Mouse (Mus musculus) hindbrain, embryonic 13.5 days (tissue): ENCODE measurements around the gene Cox14. TPM values are rescaled to one million over a fixed set of nuclear protein-coding genes. Genes with fewer than 3 reads are reported as not detected.
A peak's percentile ranks its signal among the peaks of the same experiment; 100 is the strongest.
"Not testable (repeated sequence)": the region's sequence is repeated elsewhere in the genome, so short reads cannot be mapped to it uniquely, and the experiment has no call there.

Experiments
- ATAC-seq: fragments of 200-750 bp; cut with Nextera tagmentation; 2 replicates; pipeline ENCODE4 v1.8.0; 2017; ENCODE audit warnings: moderate TSS enrichment; ENCODE audit not compliant: low FRiP score
- H3K27ac ChIP-seq: fragments of 300-500 bp; sonication (generic); 2 replicates; pipeline ENCODE4 v1.5.1; 2015; ENCODE audit warnings: inconsistent platforms, mild to moderate bottlenecking, moderate library complexity
- H3K27me3 ChIP-seq: fragments of 300-500 bp; sonication (generic); 2 replicates; pipeline ENCODE4 v1.6.1; 2015; ENCODE audit warnings: mild to moderate bottlenecking, inconsistent platforms
- H3K36me3 ChIP-seq: fragments of 300-500 bp; sonication (generic); 2 replicates; pipeline ENCODE4 v1.6.1; 2015; ENCODE audit warnings: mild to moderate bottlenecking, inconsistent platforms
- H3K4me1 ChIP-seq: fragments of 300-500 bp; sonication (generic); replicated peaks from 2 replicates; pipeline ENCODE4 v1.6.1; 2015; ENCODE audit warnings: inconsistent platforms
- H3K4me2 ChIP-seq: fragments of 300-500 bp; sonication (generic); 2 replicates; pipeline ENCODE4 v1.6.1; 2015; ENCODE audit warnings: inconsistent platforms, mild to moderate bottlenecking, moderate library complexity
- H3K4me3 ChIP-seq: fragments of 300-500 bp; sonication (generic); 2 replicates; pipeline ENCODE4 v1.5.1; 2015; ENCODE audit warnings: mild to moderate bottlenecking, inconsistent platforms
- H3K9ac ChIP-seq: fragments of 300-500 bp; sonication (generic); 2 replicates; pipeline ENCODE4 v1.6.1; 2015; ENCODE audit warnings: mild to moderate bottlenecking, inconsistent platforms
- H3K9me3 ChIP-seq: fragments of 300-500 bp; sonication (generic); 2 replicates; pipeline ENCODE4 v1.6.1; 2016; ENCODE audit warnings: inconsistent platforms
- WGBS: fragments of 180-500 bp; shearing (Covaris S2); methylation state at CpG from one replicate; pipeline ENCODE4 v1.1.7; 2015; 5-methylcytosine and 5-hydroxymethylcytosine counted together
- polyA plus RNA-seq: library from polyadenylated mRNA; unstranded; fragments of >200 nt; fragmentation: Nextera tagmentation; extraction: Ambion mirVana; gene quantifications from 2 replicates; pipeline ENCODE4 v1.2.1, GENCODE M21; 2015

The Cox14 gene
- polyA plus RNA-seq, 1 experiment from 2014 or later: 174 TPM

- Histone ChIP-seq H3K4me1 (no peaks in the 10 kb centered on the region), H3K27me3 (no peaks in the 10 kb centered on the region), H3K9ac (no peak overlapping the region), H3K27ac (no peak overlapping the region), H3K4me2 (no peak overlapping the region), H3K36me3 (peaks cover 77% of the 10 kb centered on the region), H3K4me3 (no peak overlapping the region), H3K9me3 (no peaks in the 10 kb centered on the region)
- over 99% methylated on average over 5 of the region's 5 CpGs for WGBS
- ATAC-seq: no peak
These were observed 7.8 kb downstream of the Cox14 start for GRCm38 (mm10) chr15:99733186-99733585.

- H3K36me3 ChIP-seq: peaks cover 81% of the 10 kb centered on the region
- ATAC-seq: no peak
- H3K27ac ChIP-seq: no peak overlapping the region
- no peaks in the 10 kb centered on the region for H3K4me1 ChIP-seq
- H3K27me3 ChIP-seq: no peaks in the 10 kb centered on the region
- WGBS: 89% methylated on average over 2 of the region's 2 CpGs
- no peak overlapping the region for H3K9ac ChIP-seq
- no peak overlapping the region for H3K4me2 ChIP-seq
- H3K4me3 ChIP-seq: no peak overlapping the region
- H3K9me3 ChIP-seq: no peaks in the 10 kb centered on the region
These were observed 10.2 kb downstream of the Cox14 start for GRCm38 (mm10) chr15:99735631-99736030.

GRCm38 (mm10) chr15:99736675-99737074 lies 11.3 kb downstream of the Cox14 start:
- no peak for ATAC-seq
- Histone ChIP-seq H3K9ac (no peak overlapping the region), H3K36me3 (peaks cover 87% of the 10 kb centered on the region), H3K27me3 (no peaks in the 10 kb centered on the region), H3K27ac (no peak overlapping the region), H3K4me3 (no peak overlapping the region), H3K4me2 (no peak overlapping the region), H3K4me1 (no peaks in the 10 kb centered on the region), H3K9me3 (no peaks in the 10 kb centered on the region)
- WGBS: 92% methylated on average over 11 of the region's 11 CpGs

- H3K36me3 ChIP-seq: peaks cover 90% of the 10 kb centered on the region
- no peak for ATAC-seq
- 96% methylated on average over 4 of the region's 4 CpGs for WGBS
- H3K4me2 ChIP-seq: no peak overlapping the region
- H3K4me1 ChIP-seq: no peaks in the 10 kb centered on the region
- H3K27ac ChIP-seq: no peak overlapping the region
- H3K27me3 ChIP-seq: no peaks in the 10 kb centered on the region
- no peak overlapping the region for H3K9ac ChIP-seq
- H3K4me3 ChIP-seq: no peak overlapping the region
- H3K9me3 ChIP-seq: no peaks in the 10 kb centered on the region
These were observed 14.8 kb downstream of the Cox14 start for GRCm38 (mm10) chr15:99740229-99740628.

GRCm38 (mm10) chr15:99754204-99754603 lies 28.8 kb downstream of the Cox14 start:
- H3K27ac ChIP-seq: no peak overlapping the region
- ATAC-seq: no peak
- no peaks in the 10 kb centered on the region for H3K9me3 ChIP-seq
- peaks cover 7% of the 10 kb centered on the region for H3K36me3 ChIP-seq
- H3K4me2 ChIP-seq: no peak overlapping the region
- peaks cover 13% of the 10 kb centered on the region; the same call in 1 of the 2 replicates for H3K4me1 ChIP-seq
- 71% methylated on average over 3 of the region's 3 CpGs for WGBS
- no peak overlapping the region for H3K4me3 ChIP-seq
- no peaks in the 10 kb centered on the region for H3K27me3 ChIP-seq
- no peak overlapping the region for H3K9ac ChIP-seq

- Histone ChIP-seq H3K4me3 (no peak overlapping the region), H3K9ac (no peak overlapping the region), H3K27ac (no peak overlapping the region), H3K27me3 (no peaks in the 10 kb centered on the region), H3K9me3 (no peaks in the 10 kb centered on the region), H3K36me3 (peaks cover 8% of the 10 kb centered on the region), H3K4me1 (peaks cover 19% of the 10 kb centered on the region), H3K4me2 (no peak overlapping the region)
- 85% methylated on average over 4 of the region's 4 CpGs for WGBS
- ATAC-seq: no peak
These were observed 42.0 kb downstream of the Cox14 start for GRCm38 (mm10) chr15:99767467-99767866.

GRCm38 (mm10) chr15:99768761-99769160 lies 43.3 kb downstream of the Cox14 start:
- Histone ChIP-seq H3K9me3 (no peaks in the 10 kb centered on the region), H3K27ac (no peak overlapping the region), H3K4me2 (no peak overlapping the region), H3K27me3 (no peaks in the 10 kb centered on the region), H3K36me3 (peaks cover 8% of the 10 kb centered on the region), H3K4me1 (peaks cover 19% of the 10 kb centered on the region), H3K4me3 (no peak overlapping the region), H3K9ac (no peak overlapping the region)
- no peak for ATAC-seq
- WGBS: 94% methylated on average over 1 of the region's 1 CpGs

GRCm38 (mm10) chr15:99771004-99771500 lies 45.6 kb downstream of the Cox14 start:
- WGBS: 39% methylated on average over 5 of the region's 5 CpGs
- Histone ChIP-seq H3K27ac (peak overlapping the region; percentile 96), H3K36me3 (no peaks in the 10 kb centered on the region)

GRCm38 (mm10) chr15:99771601-99772276 lies 46.3 kb downstream of the Cox14 start:
- ATAC-seq: peak; percentile 77
- under 1% methylated on average over 58 of the region's 59 CpGs for WGBS
- peak overlapping the region; percentile 91 for H3K9ac ChIP-seq
- no peaks in the 10 kb centered on the region for H3K36me3 ChIP-seq
- H3K27me3 ChIP-seq: no peaks in the 10 kb centered on the region
- H3K4me2 ChIP-seq: peak overlapping the region; percentile 86
- no peaks in the 10 kb centered on the region for H3K9me3 ChIP-seq
- peaks cover 19% of the 10 kb centered on the region for H3K4me1 ChIP-seq
- peak overlapping the region; percentile 96 for H3K27ac ChIP-seq
- H3K4me3 ChIP-seq: peak overlapping the region; percentile 80

More at GRCm38 (mm10) chr15:99771004-99771500, 45.6 kb downstream of the Cox14 start:
- H3K4me1 ChIP-seq: peaks cover 19% of the 10 kb centered on the region
- ATAC-seq: no peak
- H3K9ac ChIP-seq: peak overlapping the region; percentile 91
- peak overlapping the region; percentile 86 for H3K4me2 ChIP-seq
- H3K27me3 ChIP-seq: no peaks in the 10 kb centered on the region
- no peaks in the 10 kb centered on the region for H3K9me3 ChIP-seq
- H3K4me3 ChIP-seq: peak overlapping the region; percentile 80

GRCm38 (mm10) chr15:99772277-99772880 lies 47.0 kb downstream of the Cox14 start:
- no peaks in the 10 kb centered on the region for H3K9me3 ChIP-seq
- no peaks in the 10 kb centered on the region for H3K36me3 ChIP-seq
- peak overlapping the region; percentile 91 for H3K9ac ChIP-seq
- H3K27me3 ChIP-seq: no peaks in the 10 kb centered on the region
- WGBS: under 1% methylated on average over 38 of the region's 41 CpGs
- H3K27ac ChIP-seq: peak overlapping the region; percentile 96
- peaks cover 19% of the 10 kb centered on the region for H3K4me1 ChIP-seq
- peak overlapping the region; percentile 80 for H3K4me3 ChIP-seq
- ATAC-seq: peak; percentile 87
- peak overlapping the region; percentile 86 for H3K4me2 ChIP-seq

GRCm38 (mm10) chr15:99772881-99772924 lies 47.3 kb downstream of the Cox14 start, which contains the start of gene Cers5:
Gene Cers5, minus strand, starts transcription at chr15:99772885.
- Histone ChIP-seq H3K4me3 (peak within 1 kb of the TSS; percentile 80), H3K9ac (peak within 1 kb of the TSS; percentile 91), H3K27ac (peak within 1 kb of the TSS; percentile 96), H3K4me2 (peak within 1 kb of the TSS; percentile 86), H3K4me1 (peaks cover 19% of the 10 kb centered on the region)
- not testable (repeated sequence) for H3K9me3 ChIP-seq, H3K27me3 ChIP-seq, ATAC-seq, H3K36me3 ChIP-seq

GRCm38 (mm10) chr15:99772925-99773324 lies 47.5 kb downstream of the Cox14 start:
- WGBS: 22% methylated on average over 3 of the region's 3 CpGs
- H3K4me3 ChIP-seq: peak overlapping the region; percentile 80

More at GRCm38 (mm10) chr15:99772925-99773324, 47.5 kb downstream of the Cox14 start:
- no peak overlapping the region for H3K9ac ChIP-seq
- H3K27ac ChIP-seq: peak overlapping the region; percentile 58; the same call in 1 of the 2 replicates
- no peak for ATAC-seq
- no peaks in the 10 kb centered on the region for H3K9me3 ChIP-seq
- H3K4me1 ChIP-seq: peaks cover 19% of the 10 kb centered on the region
- H3K4me2 ChIP-seq: no peak overlapping the region
- no peaks in the 10 kb centered on the region for H3K27me3 ChIP-seq
- H3K36me3 ChIP-seq: no peaks in the 10 kb centered on the region
